ENCODE assay signal across 19 mouse cellular contexts in the genomic region with DNA sequence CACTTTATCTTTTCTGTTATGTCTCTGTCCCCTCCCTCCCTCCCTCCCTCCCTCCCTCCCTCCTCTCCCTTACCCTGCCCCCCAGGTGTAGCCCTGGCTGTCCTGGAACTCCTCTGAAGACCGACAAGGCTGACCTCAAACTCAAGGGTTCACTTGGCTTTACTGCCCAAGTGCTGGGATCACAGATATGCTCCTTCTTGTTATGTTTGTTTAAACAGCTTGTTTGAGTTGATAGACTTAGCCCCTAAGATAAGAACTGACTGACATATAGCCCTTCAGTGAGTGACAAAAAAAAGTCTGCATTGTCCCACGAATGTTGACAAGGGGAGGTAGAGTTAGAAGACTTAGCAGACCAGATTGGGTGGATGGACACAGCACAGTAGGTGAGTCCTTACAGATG.
"Had no signal": no experiment of that assay in that cellular context is flagged by ENCODE, and none has a peak within 500 bp of the region (broad histone marks: within the 10 kb centered on the region; RNA-seq: fewer than 3 reads in every experiment).

No protein-coding gene starts in this region.

- H3K9me3 ChIP-seq: kidney, embryonic 15.5 days; liver, embryonic 15.5 days; megakaryocyte, embryonic 14.5 days; neural tube, embryonic 12.5 days; neural tube, embryonic 15.5 days had no signal

- H3K27me3 ChIP-seq: kidney, embryonic 15.5 days; liver, embryonic 15.5 days; megakaryocyte, embryonic 14.5 days; neural tube, embryonic 12.5 days; neural tube, embryonic 15.5 days had no signal

- H3K4me1 ChIP-seq: kidney, embryonic 15.5 days; neural tube, embryonic 12.5 days had no signal

- H3K36me3 ChIP-seq: neural tube, embryonic 15.5 days had no signal

- DNase-seq: kidney, adult 11 months; kidney, adult 8-10 months; kidney, postnatal 10 days; kidney, postnatal 36 days; layer of hippocampus, adult 9-11 months; lung, embryonic 14.5 days; midbrain, embryonic 14.5 days; right cerebral cortex, adult 18-20 months; right cerebral cortex, postnatal 25 days; thymus, adult 18-20 months; thymus, postnatal 36 days had no signal

- H3K9ac ChIP-seq: kidney, embryonic 15.5 days; liver, embryonic 15.5 days; lung, embryonic 14.5 days; neural tube, embryonic 12.5 days; neural tube, embryonic 15.5 days had no signal

- H3K27ac ChIP-seq: kidney, embryonic 15.5 days; liver, embryonic 15.5 days; macrophage; neural tube, embryonic 12.5 days; neural tube, embryonic 15.5 days had no signal

- ATAC-seq: lung, postnatal 0 days had no signal

- H3K4me2 ChIP-seq: kidney, embryonic 15.5 days; liver, embryonic 15.5 days; lung, embryonic 14.5 days; midbrain, embryonic 11.5 days; neural tube, embryonic 12.5 days; neural tube, embryonic 15.5 days had no signal

- H3K4me3 ChIP-seq: kidney, embryonic 15.5 days; liver, embryonic 15.5 days; megakaryocyte, embryonic 14.5 days; neural tube, embryonic 12.5 days; neural tube, embryonic 15.5 days had no signal
